Mouse (Mus musculus) kidney, postnatal 0 days (tissue): ENCODE measurements around the gene Mical2. TPM values are rescaled to one million over a fixed set of nuclear protein-coding genes. Genes with fewer than 3 reads are reported as not detected.
A peak's percentile ranks its signal among the peaks of the same experiment; 100 is the strongest.

Experiments
- ATAC-seq: fragments of 200-750 bp; cut with Nextera tagmentation; replicated peaks from 2 replicates; pipeline ENCODE4 v1.8.0; 2017; ENCODE audit warnings: low read depth, moderate number of reproducible peaks, moderate TSS enrichment, moderate library complexity; ENCODE audit not compliant: low FRiP score
- DNase-seq: peaks from one replicate; pipeline ENCODE4 v3.0.0-alpha.2; 2016; ENCODE audit warnings: low spot score
- H3K27ac ChIP-seq: fragments of 300-500 bp; sonication (generic); 2 replicates; pipeline ENCODE4 v1.5.1; 2014; ENCODE audit warnings: mild to moderate bottlenecking
- H3K27me3 ChIP-seq: fragments of 300-500 bp; sonication (generic); 2 replicates; pipeline ENCODE4 v1.6.1; 2014; ENCODE audit warnings: low read length, mixed read lengths; ENCODE audit not compliant: insufficient read depth
- H3K36me3 ChIP-seq: fragments of 300-500 bp; sonication (generic); 2 replicates; pipeline ENCODE4 v1.6.1; 2014; ENCODE audit warnings: low read length, mixed read lengths; ENCODE audit not compliant: insufficient read depth
- H3K4me1 ChIP-seq: fragments of 300-500 bp; sonication (generic); replicated peaks from 2 replicates; pipeline ENCODE4 v1.6.1; 2014; ENCODE audit warnings: antibody characterized with exemption, low read length, mixed read lengths; ENCODE audit not compliant: insufficient read depth
- H3K4me2 ChIP-seq: fragments of 300-500 bp; sonication (generic); 2 replicates; pipeline ENCODE4 v1.6.1; 2014; ENCODE audit warnings: mild to moderate bottlenecking, low read length, moderate library complexity, mixed read lengths
- H3K4me3 ChIP-seq: fragments of 300-500 bp; sonication (generic); replicated peaks from 2 replicates; pipeline ENCODE4 v1.5.1; 2014; ENCODE audit warnings: low read depth, low read length
- H3K9ac ChIP-seq: fragments of 300-500 bp; sonication (generic); 2 replicates; pipeline ENCODE4 v1.6.1; 2014; ENCODE audit warnings: low read depth, low read length
- H3K9me3 ChIP-seq: fragments of 300-500 bp; sonication (generic); replicated peaks from 2 replicates; pipeline ENCODE4 v1.6.1; 2016; ENCODE audit warnings: low read length, inconsistent platforms, mixed read lengths
- CTCF ChIP-seq: IDR thresholded peaks from 2 replicates; pipeline ENCODE4 v1.5.1; 2016; ENCODE audit warnings: antibody characterized with exemption, low read depth, mild to moderate bottlenecking, moderate library complexity
- WGBS: fragments of 180-500 bp; shearing (Covaris S2); extraction: QIAGEN DNeasy Blood & Tissue Kit; methylation state at CpG from one replicate; pipeline ENCODE4 v1.1.7; 2014; 5-methylcytosine and 5-hydroxymethylcytosine counted together
- polyA plus RNA-seq: library from polyadenylated mRNA; unstranded; fragments of >200 nt; fragmentation: Nextera tagmentation; extraction: Ambion mirVana; gene quantifications from 2 replicates; pipeline ENCODE4 v1.2.1, GENCODE M21; 2015

Gene Mical2
- polyA plus RNA-seq, 1 experiment from 2014 or later, result 5.1 TPM

DNA sequence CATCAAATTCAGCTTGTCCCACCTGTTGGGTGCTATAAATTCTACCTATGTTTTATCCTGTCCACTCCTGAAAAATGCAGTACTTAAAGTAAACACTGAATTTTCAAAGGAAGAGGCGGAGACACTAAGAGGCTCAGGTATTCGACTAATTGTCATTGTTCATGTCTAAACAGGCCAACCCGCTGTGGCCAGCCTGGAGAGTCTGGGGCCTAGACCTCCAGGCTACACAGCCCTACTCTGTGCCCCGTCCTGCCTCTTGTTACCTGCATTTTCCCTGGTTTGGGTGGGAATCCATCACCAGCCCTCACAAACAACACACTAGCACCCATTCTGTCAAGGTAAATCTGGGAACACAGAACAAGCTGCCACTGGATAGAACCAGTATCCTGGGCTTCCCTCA is 191.9 kb downstream of the Mical2 start:
- no peak overlapping the region for H3K27ac ChIP-seq
- no peaks in the 10 kb centered on the region for H3K27me3 ChIP-seq
- H3K36me3 ChIP-seq, result no peaks in the 10 kb centered on the region
- ATAC-seq, result no peak
- H3K4me3 ChIP-seq, result no peak overlapping the region
- H3K4me1 ChIP-seq, result peaks cover 12% of the 10 kb centered on the region; the same call in 1 of the 2 replicates
- no peak for DNase-seq
- H3K9me3 ChIP-seq, result no peaks in the 10 kb centered on the region
- TF ChIP-seq CTCF, result no peak
- WGBS, result 70% methylated on average over 4 of the region's 4 CpGs
- no peak overlapping the region for H3K9ac ChIP-seq
- no peak overlapping the region for H3K4me2 ChIP-seq

DNA sequence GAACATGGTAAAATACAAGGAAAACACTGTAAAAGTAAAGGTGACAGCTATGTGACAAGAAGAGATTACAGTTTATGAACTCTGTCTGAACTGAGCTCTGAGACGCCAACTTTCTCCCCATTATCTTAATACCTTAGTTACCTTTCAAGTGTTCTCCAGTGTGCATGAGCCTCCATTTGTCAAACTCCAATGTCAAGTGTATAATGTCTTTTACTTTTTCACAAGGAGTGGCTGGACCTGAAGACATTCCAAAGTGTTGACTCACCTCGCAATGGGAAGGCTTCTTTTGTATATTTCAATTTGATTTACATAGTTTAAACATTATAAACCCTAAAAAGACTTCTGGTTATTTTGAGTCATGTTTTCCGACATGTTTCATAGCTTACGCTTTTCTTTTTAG is 197.8 kb downstream of the Mical2 start:
- Histone ChIP-seq H3K9ac (no peak overlapping the region), H3K4me2 (no peak overlapping the region), H3K4me1 (peaks cover 9% of the 10 kb centered on the region), H3K4me3 (no peak overlapping the region), H3K9me3 (no peaks in the 10 kb centered on the region), H3K27ac (no peak overlapping the region), H3K36me3 (no peaks in the 10 kb centered on the region), H3K27me3 (no peaks in the 10 kb centered on the region)
- no peak for TF ChIP-seq CTCF
- 74% methylated on average over 4 of the region's 4 CpGs for WGBS
- ATAC-seq (no peak), DNase-seq (no peak)

DNA sequence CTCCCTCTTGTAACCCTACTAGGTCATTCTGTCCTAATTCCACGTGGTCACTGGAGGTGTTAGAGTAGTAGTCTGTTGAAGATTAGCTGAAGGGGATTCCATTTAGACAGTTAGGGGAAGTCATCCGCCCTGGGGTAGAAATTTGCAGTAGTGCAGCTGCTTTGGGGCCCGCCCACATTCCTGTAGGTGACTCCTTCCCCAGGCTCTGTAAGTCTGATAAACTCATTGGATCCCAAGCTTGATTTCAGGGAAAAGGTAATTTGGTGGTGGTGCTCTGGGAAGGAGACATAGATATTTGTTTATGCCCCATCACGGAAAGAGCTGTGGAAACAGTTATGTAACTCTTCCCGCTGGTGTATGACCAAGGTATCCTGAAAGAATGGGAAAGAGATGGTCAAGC is 201.2 kb downstream of the Mical2 start:
- H3K4me1 ChIP-seq, result peaks cover 19% of the 10 kb centered on the region
- H3K27me3 ChIP-seq, result no peaks in the 10 kb centered on the region
- DNase-seq (peak; percentile 71), ATAC-seq (no peak)
- no peaks in the 10 kb centered on the region for H3K36me3 ChIP-seq
- WGBS, result 49% methylated on average over 5 of the region's 5 CpGs
- H3K4me2 ChIP-seq, result peak overlapping the region; percentile 83
- peak overlapping the region; percentile 86; the same call in 1 of the 2 replicates for H3K4me3 ChIP-seq
- no peaks in the 10 kb centered on the region for H3K9me3 ChIP-seq
- no peak for TF ChIP-seq CTCF
- peak overlapping the region; percentile 99 for H3K27ac ChIP-seq
- H3K9ac ChIP-seq, result peak overlapping the region; percentile 98; the same call in 1 of the 2 replicates

DNA sequence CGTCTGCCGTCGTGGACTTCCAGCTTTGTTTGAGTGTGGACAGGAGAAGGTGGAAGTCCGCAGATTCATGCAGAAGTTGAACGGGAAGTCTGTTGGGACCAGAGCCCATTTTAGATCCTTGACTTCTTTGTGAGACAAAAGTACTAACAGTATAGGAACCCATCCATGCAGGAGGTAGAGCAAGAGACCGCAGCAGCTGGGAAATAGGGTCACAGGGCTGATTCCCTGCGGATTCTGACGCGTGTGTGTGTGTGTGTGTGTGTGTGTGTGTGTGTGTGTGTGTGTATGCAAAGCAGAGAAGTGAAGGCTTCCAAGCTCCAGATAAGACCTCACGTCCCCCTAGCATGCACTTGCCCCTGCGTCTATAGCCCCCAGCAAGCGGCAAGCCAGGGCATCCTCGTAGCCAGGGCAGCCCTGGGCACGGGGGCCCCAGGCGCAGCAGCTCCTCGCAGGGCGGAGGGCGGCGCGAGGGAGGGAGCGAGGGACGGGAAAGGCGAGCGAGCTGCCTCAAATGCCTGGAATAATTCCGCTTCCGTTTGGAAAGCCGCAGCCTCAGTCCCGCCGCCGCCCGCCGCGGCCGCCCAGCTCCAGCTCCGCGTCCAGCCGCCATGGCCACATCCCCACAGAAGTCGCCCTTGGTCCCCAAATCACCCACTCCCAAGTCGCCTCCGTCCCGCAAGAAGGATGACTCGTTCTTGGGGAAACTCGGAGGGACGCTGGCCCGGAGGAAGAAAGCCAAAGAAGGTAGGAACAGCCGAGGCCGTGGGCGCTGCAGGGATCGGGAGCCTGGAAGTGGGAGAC is 201.9 kb downstream of the Mical2 start, which contains the start of gene Parva:
TSS of gene Parva (plus strand) at position 149 of the 801 bp plus-strand sequence.
- H3K9me3 ChIP-seq, result no peaks in the 10 kb centered on the region
- ATAC-seq, result peak; percentile 73
- WGBS, result 1% methylated on average over 49 of the region's 49 CpGs
- peak within 1 kb of the TSS; percentile 83 for H3K4me2 ChIP-seq
- TF ChIP-seq CTCF, result no peak
- H3K9ac ChIP-seq, result peak within 1 kb of the TSS; percentile 98
- no peaks in the 10 kb centered on the region for H3K27me3 ChIP-seq
- H3K36me3 ChIP-seq, result no peaks in the 10 kb centered on the region
- H3K4me3 ChIP-seq, result peak within 1 kb of the TSS; percentile 86
- H3K27ac ChIP-seq, result peak within 1 kb of the TSS; percentile 99
- peaks cover 19% of the 10 kb centered on the region for H3K4me1 ChIP-seq
- peak; percentile 89 for DNase-seq

GRCm38 (mm10) chr7:112428158-112428535 is 202.5 kb downstream of the Mical2 start:
- Histone ChIP-seq H3K4me3 (peak overlapping the region; percentile 86), H3K36me3 (no peaks in the 10 kb centered on the region), H3K27me3 (no peaks in the 10 kb centered on the region), H3K4me1 (peaks cover 19% of the 10 kb centered on the region), H3K9ac (peak overlapping the region; percentile 98), H3K9me3 (no peaks in the 10 kb centered on the region), H3K4me2 (peak overlapping the region; percentile 83), H3K27ac (peak overlapping the region; percentile 99)
- DNase-seq, result peak; percentile 95
- no peak for TF ChIP-seq CTCF
- peak; percentile 91 for ATAC-seq
- WGBS, result under 1% methylated on average over 22 of the region's 22 CpGs

GRCm38 (mm10) chr7:112439846-112440245 is 214.2 kb downstream of the Mical2 start:
- DNase-seq (no peak), ATAC-seq (no peak)
- H3K9ac ChIP-seq, result no peak overlapping the region
- 23% methylated on average over 3 of the region's 3 CpGs for WGBS
- no peak overlapping the region for H3K4me3 ChIP-seq
- 0 out of 2 replicates have a peak, but pooled peaks cover 3% of the 10 kb centered on the region for H3K9me3 ChIP-seq
- no peak for TF ChIP-seq CTCF
- H3K4me1 ChIP-seq, result peaks cover 25% of the 10 kb centered on the region
- H3K27me3 ChIP-seq, result no peaks in the 10 kb centered on the region
- H3K4me2 ChIP-seq, result no peak overlapping the region
- no peak overlapping the region for H3K27ac ChIP-seq
- no peaks in the 10 kb centered on the region for H3K36me3 ChIP-seq
